Mouse (Mus musculus) kidney, embryonic 15.5 days (tissue): ENCODE measurements around the gene Tead1. TPM values are rescaled to one million over a fixed set of nuclear protein-coding genes. Genes with fewer than 3 reads are reported as not detected.
A peak's percentile ranks its signal among the peaks of the same experiment; 100 is the strongest.

Experiments
- ATAC-seq: fragments of 200-750 bp; cut with Nextera tagmentation; replicated peaks from 2 replicates; pipeline ENCODE4 v1.8.0; 2017; ENCODE audit warnings: moderate TSS enrichment; ENCODE audit not compliant: low FRiP score
- H3K27ac ChIP-seq: fragments of 300-500 bp; sonication (generic); 2 replicates; pipeline ENCODE4 v1.5.1; 2015; ENCODE audit warnings: mild to moderate bottlenecking, inconsistent platforms
- H3K27me3 ChIP-seq: fragments of 300-500 bp; sonication (generic); 2 replicates; pipeline ENCODE4 v1.6.1; 2015; ENCODE audit warnings: inconsistent platforms
- H3K36me3 ChIP-seq: fragments of 300-500 bp; sonication (generic); 2 replicates; pipeline ENCODE4 v1.6.1; 2015; ENCODE audit warnings: inconsistent platforms
- H3K4me1 ChIP-seq: fragments of 300-500 bp; sonication (generic); 2 replicates; pipeline ENCODE4 v1.6.1; 2015; ENCODE audit warnings: inconsistent platforms
- H3K4me2 ChIP-seq: fragments of 300-500 bp; sonication (generic); 2 replicates; pipeline ENCODE4 v1.6.1; 2015; ENCODE audit warnings: moderate library complexity, mild to moderate bottlenecking, inconsistent platforms
- H3K4me3 ChIP-seq: fragments of 300-500 bp; sonication (generic); replicated peaks from 2 replicates; pipeline ENCODE4 v1.5.1; 2015; ENCODE audit warnings: mild to moderate bottlenecking, inconsistent platforms
- H3K9ac ChIP-seq: fragments of 300-500 bp; sonication (generic); 2 replicates; pipeline ENCODE4 v1.6.1; 2015; ENCODE audit warnings: mild to moderate bottlenecking, inconsistent platforms
- H3K9me3 ChIP-seq: fragments of 300-500 bp; sonication (generic); replicated peaks from 2 replicates; pipeline ENCODE4 v1.6.1; 2016; ENCODE audit warnings: inconsistent platforms
- WGBS: fragments of 180-500 bp; shearing (Covaris S2); methylation state at CpG from one replicate; pipeline ENCODE4 v1.1.7; 2015; ENCODE audit warnings: mixed read lengths; 5-methylcytosine and 5-hydroxymethylcytosine counted together
- polyA plus RNA-seq: library from polyadenylated mRNA; unstranded; fragments of >200 nt; fragmentation: Nextera tagmentation; extraction: Ambion mirVana; gene quantifications from 2 replicates; pipeline ENCODE4 v1.2.1, GENCODE M21; 2015

The Tead1 gene
- polyA plus RNA-seq, 1 experiment from 2014 or later = 30.4 TPM

GRCm38 (mm10) chr7:112872435-112873196 lies 193.5 kb downstream of the Tead1 start:
- WGBS = 64% methylated on average over 9 of the region's 9 CpGs
- H3K27ac ChIP-seq = peak overlapping the region; percentile 82

GRCm38 (mm10) chr7:112876128-112876527 lies 197.0 kb downstream of the Tead1 start:
- peaks cover 61% of the 10 kb centered on the region for H3K36me3 ChIP-seq
- H3K9ac ChIP-seq = no peak overlapping the region
- peaks cover 50% of the 10 kb centered on the region for H3K4me1 ChIP-seq
- no peaks in the 10 kb centered on the region for H3K9me3 ChIP-seq
- peak; percentile 48; the same call in 1 of the 2 replicates for ATAC-seq
- 64% methylated on average over 10 of the region's 10 CpGs for WGBS
- peak overlapping the region; percentile 49; the same call in 1 of the 2 replicates for H3K27ac ChIP-seq
- no peaks in the 10 kb centered on the region for H3K27me3 ChIP-seq
- no peak overlapping the region for H3K4me3 ChIP-seq
- no peak overlapping the region for H3K4me2 ChIP-seq

More at GRCm38 (mm10) chr7:112872435-112873196, 193.5 kb downstream of the Tead1 start:
- Histone ChIP-seq H3K27me3 (no peaks in the 10 kb centered on the region), H3K36me3 (peaks cover 43% of the 10 kb centered on the region), H3K9me3 (no peaks in the 10 kb centered on the region), H3K4me3 (no peak overlapping the region), H3K9ac (no peak overlapping the region), H3K4me1 (peaks cover 58% of the 10 kb centered on the region), H3K4me2 (no peak overlapping the region)
- ATAC-seq = 0 out of 2 replicates have a peak, but pooled peaks have one; percentile 4

- Histone ChIP-seq H3K9me3 (no peaks in the 10 kb centered on the region), H3K9ac (no peak overlapping the region), H3K27ac (peak overlapping the region; percentile 79), H3K36me3 (peaks cover 24% of the 10 kb centered on the region; the same call in 1 of the 2 replicates), H3K4me1 (peaks cover 28% of the 10 kb centered on the region), H3K4me2 (no peak overlapping the region), H3K27me3 (no peaks in the 10 kb centered on the region), H3K4me3 (no peak overlapping the region)
- peak; percentile 79 for ATAC-seq
- WGBS = 46% methylated on average over 8 of the region's 8 CpGs
These were observed 204.7 kb downstream of the Tead1 start for GRCm38 (mm10) chr7:112883791-112884274.

GRCm38 (mm10) chr7:112885546-112885945 lies 206.4 kb downstream of the Tead1 start:
- no peaks in the 10 kb centered on the region for H3K27me3 ChIP-seq
- no peak overlapping the region for H3K9ac ChIP-seq
- no peak overlapping the region for H3K4me2 ChIP-seq
- H3K4me3 ChIP-seq = no peak overlapping the region
- 37% methylated on average over 8 of the region's 8 CpGs for WGBS
- ATAC-seq = 0 out of 2 replicates have a peak, but pooled peaks have one; percentile 28
- no peaks in the 10 kb centered on the region for H3K9me3 ChIP-seq
- peaks cover 21% of the 10 kb centered on the region for H3K36me3 ChIP-seq
- peaks cover 28% of the 10 kb centered on the region for H3K4me1 ChIP-seq
- peak overlapping the region; percentile 60; the same call in 1 of the 2 replicates for H3K27ac ChIP-seq

GRCm38 (mm10) chr7:112891883-112892282 lies 212.8 kb downstream of the Tead1 start:
- Histone ChIP-seq H3K4me2 (no peak overlapping the region), H3K9ac (no peak overlapping the region), H3K27me3 (no peaks in the 10 kb centered on the region), H3K27ac (peak overlapping the region; percentile 54; the same call in 1 of the 2 replicates), H3K4me3 (no peak overlapping the region), H3K4me1 (peaks cover 16% of the 10 kb centered on the region), H3K9me3 (no peaks in the 10 kb centered on the region), H3K36me3 (peaks cover 68% of the 10 kb centered on the region)
- WGBS = 79% methylated on average over 6 of the region's 6 CpGs
- ATAC-seq = no peak

GRCm38 (mm10) chr7:112892595-112892994 lies 213.5 kb downstream of the Tead1 start:
- Histone ChIP-seq H3K9me3 (no peaks in the 10 kb centered on the region), H3K9ac (no peak overlapping the region), H3K4me3 (no peak overlapping the region), H3K27me3 (no peaks in the 10 kb centered on the region), H3K4me2 (no peak overlapping the region), H3K4me1 (peaks cover 17% of the 10 kb centered on the region), H3K36me3 (peaks cover 75% of the 10 kb centered on the region), H3K27ac (peak overlapping the region; percentile 54)
- 56% methylated on average over 5 of the region's 5 CpGs for WGBS
- ATAC-seq = peak; percentile 56; the same call in 1 of the 2 replicates

- ATAC-seq = 0 out of 2 replicates have a peak, but pooled peaks have one; percentile 13
- Histone ChIP-seq H3K27me3 (no peaks in the 10 kb centered on the region), H3K9ac (no peak overlapping the region), H3K9me3 (no peaks in the 10 kb centered on the region), H3K4me2 (no peak overlapping the region), H3K4me3 (no peak overlapping the region), H3K4me1 (peaks cover 22% of the 10 kb centered on the region), H3K27ac (no peak overlapping the region), H3K36me3 (peaks cover 88% of the 10 kb centered on the region)
- 87% methylated on average over 2 of the region's 2 CpGs for WGBS
These were observed 217.2 kb downstream of the Tead1 start for GRCm38 (mm10) chr7:112896363-112896762.

- no peak for ATAC-seq
- Histone ChIP-seq H3K36me3 (peaks cover 62% of the 10 kb centered on the region), H3K4me3 (no peak overlapping the region), H3K27ac (no peak overlapping the region), H3K27me3 (no peaks in the 10 kb centered on the region), H3K9me3 (no peaks in the 10 kb centered on the region), H3K9ac (no peak overlapping the region), H3K4me2 (no peak overlapping the region), H3K4me1 (peaks cover 15% of the 10 kb centered on the region)
- 70% methylated on average over 7 of the region's 7 CpGs for WGBS
These were observed 222.6 kb downstream of the Tead1 start for GRCm38 (mm10) chr7:112901710-112902109.

GRCm38 (mm10) chr7:112906848-112907247 lies 227.7 kb downstream of the Tead1 start:
- Histone ChIP-seq H3K4me3 (no peak overlapping the region), H3K4me1 (peaks cover 12% of the 10 kb centered on the region), H3K27ac (no peak overlapping the region), H3K27me3 (no peaks in the 10 kb centered on the region), H3K9me3 (no peaks in the 10 kb centered on the region), H3K9ac (no peak overlapping the region), H3K4me2 (no peak overlapping the region), H3K36me3 (peaks cover 17% of the 10 kb centered on the region)
- WGBS = 91% methylated on average over 5 of the region's 5 CpGs
- ATAC-seq = no peak

- Histone ChIP-seq H3K4me3 (no peak overlapping the region), H3K4me1 (peaks cover 12% of the 10 kb centered on the region), H3K27ac (peak overlapping the region; percentile 33; the same call in 1 of the 2 replicates), H3K9me3 (no peaks in the 10 kb centered on the region), H3K4me2 (no peak overlapping the region), H3K27me3 (no peaks in the 10 kb centered on the region), H3K36me3 (peaks cover 12% of the 10 kb centered on the region), H3K9ac (no peak overlapping the region)
- no peak for ATAC-seq
- 46% methylated on average over 2 of the region's 2 CpGs for WGBS
These were observed 228.3 kb downstream of the Tead1 start for GRCm38 (mm10) chr7:112907468-112907867.

GRCm38 (mm10) chr7:112909164-112909563 lies 230.0 kb downstream of the Tead1 start:
- Histone ChIP-seq H3K27ac (no peak overlapping the region), H3K36me3 (no peaks in the 10 kb centered on the region), H3K4me1 (peaks cover 12% of the 10 kb centered on the region), H3K27me3 (no peaks in the 10 kb centered on the region), H3K9ac (no peak overlapping the region), H3K9me3 (no peaks in the 10 kb centered on the region), H3K4me2 (no peak overlapping the region), H3K4me3 (no peak overlapping the region)
- WGBS = 81% methylated on average over 10 of the region's 10 CpGs
- ATAC-seq = no peak

GRCm38 (mm10) chr7:112912969-112913368 lies 233.9 kb downstream of the Tead1 start:
- Histone ChIP-seq H3K27me3 (no peaks in the 10 kb centered on the region), H3K9me3 (no peaks in the 10 kb centered on the region), H3K27ac (no peak overlapping the region), H3K9ac (no peak overlapping the region), H3K4me1 (peaks cover 11% of the 10 kb centered on the region), H3K4me3 (no peak overlapping the region), H3K4me2 (no peak overlapping the region), H3K36me3 (no peaks in the 10 kb centered on the region)
- WGBS = 72% methylated on average over 3 of the region's 3 CpGs
- ATAC-seq = no peak
